Mouse (Mus musculus) stomach, embryonic 14.5 days (tissue): ENCODE data around the gene 6820408C15Rik. TPM values are rescaled to one million over a fixed set of nuclear protein-coding genes. Genes with fewer than 3 reads are reported as not detected.

Experiments used
- polyA plus RNA-seq: library from polyadenylated mRNA; unstranded; fragments of >200 nt; fragmentation: Nextera tagmentation; extraction: Ambion mirVana; gene quantifications from 2 replicates; pipeline ENCODE4 v1.2.1, GENCODE M21; 2014

Gene 6820408C15Rik
- polyA plus RNA-seq, 1 experiment from 2014 or later, result 0.33 TPM

Other genes with a start within 250 kb of the 6820408C15Rik start
- 129 and 133 TPM in 2 replicates for gene Csnk2a1, start 188.7 kb upstream of the 6820408C15Rik start, polyA plus RNA-seq
- 40.0 and 45.5 TPM in 2 replicates for gene Tbc1d20, start 121.8 kb upstream of the 6820408C15Rik start, polyA plus RNA-seq
- gene Rbck1, start 82.9 kb upstream of the 6820408C15Rik start, polyA plus RNA-seq, result 81.9 and 88.1 TPM in 2 replicates
- gene Trib3, start 71.6 kb upstream of the 6820408C15Rik start, polyA plus RNA-seq, result 0.73 and 1.1 TPM in 2 replicates
- gene Nrsn2, start 38.9 kb upstream of the 6820408C15Rik start, polyA plus RNA-seq, result 2.2 and 3.8 TPM in 2 replicates
- 13.6 and 15.7 TPM in 2 replicates for gene Sox12, start 17.5 kb upstream of the 6820408C15Rik start, polyA plus RNA-seq
- 41.0 and 43.5 TPM in 2 replicates for gene Zcchc3, start 560 bp upstream of the 6820408C15Rik start, polyA plus RNA-seq
- not detected in 2 replicates for gene Defb23, start 49.0 kb downstream of the 6820408C15Rik start, polyA plus RNA-seq
- not detected in 2 replicates for gene Defb20, start 61.5 kb downstream of the 6820408C15Rik start, polyA plus RNA-seq
- not detected in 2 replicates for gene Defb22, start 74.6 kb downstream of the 6820408C15Rik start, polyA plus RNA-seq
- gene Defb26, start 96.1 kb downstream of the 6820408C15Rik start, polyA plus RNA-seq, result not detected in 2 replicates
- gene Defb28, start 102.7 kb downstream of the 6820408C15Rik start, polyA plus RNA-seq, result not detected in 2 replicates
- not detected in 2 replicates for gene Defb29, start 124.5 kb downstream of the 6820408C15Rik start, polyA plus RNA-seq
- not detected in 2 replicates for gene Gm17416, start 153.8 kb downstream of the 6820408C15Rik start, polyA plus RNA-seq
- gene Defb21, start 157.2 kb downstream of the 6820408C15Rik start, polyA plus RNA-seq, result not detected in 2 replicates
- not detected in 2 replicates for gene Defb19, start 164.7 kb downstream of the 6820408C15Rik start, polyA plus RNA-seq
- gene Defb45, start 183.8 kb downstream of the 6820408C15Rik start, polyA plus RNA-seq, result not detected in 2 replicates
- not detected in 2 replicates for gene Defb36, start 188.7 kb downstream of the 6820408C15Rik start, polyA plus RNA-seq
- gene Defb25, start 207.5 kb downstream of the 6820408C15Rik start, polyA plus RNA-seq, result 3.9 TPM in 1 of 2 replicates, not detected in the other
- 21.9 and 22.3 TPM in 2 replicates for gene Rem1, start 211.4 kb downstream of the 6820408C15Rik start, polyA plus RNA-seq